Mouse (Mus musculus) midbrain, embryonic 10.5 days (tissue): ENCODE data around the gene Hook1. TPM values are rescaled to one million over a fixed set of nuclear protein-coding genes. Genes with fewer than 3 reads are reported as not detected.
"Not testable (repeated sequence)": the region's sequence is repeated elsewhere in the genome, so short reads cannot be mapped to it uniquely, and the experiment has no call there.

Source experiments
- DNase-seq: peaks from one replicate; pipeline ENCODE4 v3.0.0-alpha.2; 2017; ENCODE audit warnings: low spot score
- H3K27ac ChIP-seq: fragments of 300-500 bp; sonication (generic); replicated peaks from 2 replicates; pipeline ENCODE4 v1.5.1; 2016; ENCODE audit warnings: mild to moderate bottlenecking
- H3K27me3 ChIP-seq: fragments of 300-500 bp; sonication (generic); 2 replicates; pipeline ENCODE4 v1.6.1; 2016; ENCODE audit warnings: low read depth, mild to moderate bottlenecking; ENCODE audit not compliant: poor library complexity, severe bottlenecking
- H3K36me3 ChIP-seq: fragments of 300-500 bp; sonication (generic); 2 replicates; pipeline ENCODE4 v1.6.1; 2016; ENCODE audit warnings: mild to moderate bottlenecking, moderate library complexity
- H3K4me1 ChIP-seq: fragments of 300-500 bp; sonication (generic); 2 replicates; pipeline ENCODE4 v1.6.1; 2016
- H3K4me3 ChIP-seq: fragments of 300-500 bp; sonication (generic); 2 replicates; pipeline ENCODE4 v1.5.1; 2016; ENCODE audit warnings: mild to moderate bottlenecking, moderate library complexity
- H3K9me3 ChIP-seq: fragments of 300-500 bp; sonication (generic); replicated peaks from 2 replicates; pipeline ENCODE4 v1.6.1; 2016; ENCODE audit warnings: mild to moderate bottlenecking
- WGBS: fragments of 180-500 bp; shearing (Covaris S2); methylation state at CpG from one replicate; pipeline ENCODE4 v1.1.7; 2016; 5-methylcytosine and 5-hydroxymethylcytosine counted together
- polyA plus RNA-seq: library from polyadenylated mRNA; unstranded; fragments of >200 nt; fragmentation: Nextera tagmentation; extraction: Ambion mirVana; gene quantifications from 2 replicates; pipeline ENCODE4 v1.2.1, GENCODE M21; 2016

Gene Hook1
- polyA plus RNA-seq, 1 experiment from 2014 or later, result 17.9 TPM

DNA sequence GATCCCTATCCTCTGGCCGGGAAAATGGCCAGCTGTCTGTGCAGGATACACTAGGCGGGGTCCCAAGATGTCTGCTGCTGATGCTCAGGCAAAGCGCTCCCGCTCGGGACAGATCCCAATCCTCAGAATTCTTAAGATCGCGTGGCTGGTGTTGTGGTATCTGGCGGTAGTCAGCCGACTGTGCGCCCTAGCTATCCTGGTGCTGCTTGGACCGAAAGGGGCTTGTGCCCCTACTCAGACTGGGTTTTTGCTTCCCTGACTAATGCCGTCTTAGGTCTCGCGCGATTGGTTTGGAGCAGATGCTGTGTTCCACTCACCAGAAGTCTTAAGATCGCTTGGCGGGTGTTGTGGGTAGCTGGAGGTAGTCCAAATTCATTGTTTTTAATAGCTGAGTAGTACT is 15.2 kb downstream of the Hook1 start:
- not testable (repeated sequence) for H3K27ac ChIP-seq, H3K27me3 ChIP-seq, H3K4me3 ChIP-seq, H3K4me1 ChIP-seq, H3K9me3 ChIP-seq, DNase-seq, H3K36me3 ChIP-seq
- WGBS, result 92% methylated on average over 17 of the region's 17 CpGs

DNA sequence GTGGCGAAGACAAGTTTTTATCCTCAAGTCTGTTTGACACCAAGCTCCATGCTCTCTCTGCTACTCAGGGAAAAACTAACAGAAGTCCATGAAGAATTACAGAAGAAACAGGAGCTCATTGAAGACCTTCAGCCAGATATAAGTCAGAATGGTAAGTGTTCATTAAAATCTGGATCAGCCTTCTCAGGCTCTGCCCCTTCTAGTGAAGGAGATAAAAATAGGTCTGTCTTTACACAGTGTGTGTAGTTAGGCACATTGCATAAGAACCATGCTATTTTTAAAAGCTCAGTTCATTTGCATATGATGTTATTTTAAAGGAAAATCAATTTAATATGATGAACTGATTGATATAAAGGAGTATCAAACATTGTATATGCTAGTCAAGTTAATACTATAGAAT is 49.8 kb downstream of the Hook1 start:
- 98% methylated on average over 1 of the region's 1 CpGs for WGBS
- H3K36me3 ChIP-seq, result peaks cover 7% of the 10 kb centered on the region

DNA sequence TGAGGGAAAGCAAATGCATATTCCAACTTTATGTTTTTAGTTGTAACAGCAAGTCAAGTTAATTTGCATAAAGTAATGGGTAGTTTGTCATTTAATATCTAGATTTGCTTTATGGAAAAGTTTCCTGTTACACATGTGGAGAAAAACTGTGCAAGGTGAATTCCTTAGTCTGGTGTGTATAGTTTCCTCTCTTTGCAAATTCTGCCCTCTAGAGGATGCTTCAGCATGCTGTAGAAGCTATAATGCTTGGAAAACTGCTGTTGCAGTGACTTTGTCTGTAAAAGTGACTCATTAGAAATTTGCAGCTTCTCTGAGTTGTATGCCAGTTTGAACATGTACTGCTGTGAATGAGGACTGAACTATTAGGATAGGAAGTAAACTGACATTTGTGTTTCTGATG is 55.8 kb downstream of the Hook1 start:
- no peaks in the 10 kb centered on the region for H3K27me3 ChIP-seq
- H3K4me3 ChIP-seq, result no peak overlapping the region
- no peak overlapping the region for H3K27ac ChIP-seq
- 0 out of 2 replicates have a peak, but pooled peaks cover 3% of the 10 kb centered on the region for H3K36me3 ChIP-seq
- H3K9me3 ChIP-seq, result no peaks in the 10 kb centered on the region
- DNase-seq, result no peak
- no peaks in the 10 kb centered on the region for H3K4me1 ChIP-seq

More for the DNA sequence above, 49.8 kb downstream of the Hook1 start:
- Histone ChIP-seq H3K4me1 (no peaks in the 10 kb centered on the region), H3K27me3 (no peaks in the 10 kb centered on the region), H3K4me3 (no peak overlapping the region), H3K27ac (no peak overlapping the region), H3K9me3 (no peaks in the 10 kb centered on the region)
- DNase-seq, result no peak

DNA sequence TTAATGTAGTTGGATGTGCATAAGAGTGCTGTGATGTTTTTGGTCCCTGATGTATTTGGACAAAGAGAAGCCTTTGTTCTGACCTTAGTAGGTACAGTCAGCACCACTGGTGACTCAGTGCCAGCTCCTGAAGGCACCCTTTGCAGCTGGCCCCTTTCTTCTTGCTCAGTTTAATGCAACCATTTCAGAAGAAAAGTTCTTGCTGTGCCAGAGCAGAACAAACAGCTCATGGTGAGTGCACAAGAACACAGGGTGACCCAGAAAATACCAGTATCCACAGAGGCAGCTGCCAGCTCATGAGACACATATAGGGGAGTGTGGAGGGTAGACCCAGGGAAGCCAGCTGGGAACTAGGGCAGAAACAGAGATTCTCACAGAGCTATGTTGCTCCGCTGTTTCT is 61.4 kb downstream of the Hook1 start:
- no peak overlapping the region for H3K4me3 ChIP-seq
- H3K9me3 ChIP-seq, result no peaks in the 10 kb centered on the region
- H3K27me3 ChIP-seq, result no peaks in the 10 kb centered on the region
- no peaks in the 10 kb centered on the region for H3K36me3 ChIP-seq
- DNase-seq, result no peak
- H3K4me1 ChIP-seq, result no peaks in the 10 kb centered on the region
- 93% methylated on average over 1 of the region's 1 CpGs for WGBS
- no peak overlapping the region for H3K27ac ChIP-seq

DNA sequence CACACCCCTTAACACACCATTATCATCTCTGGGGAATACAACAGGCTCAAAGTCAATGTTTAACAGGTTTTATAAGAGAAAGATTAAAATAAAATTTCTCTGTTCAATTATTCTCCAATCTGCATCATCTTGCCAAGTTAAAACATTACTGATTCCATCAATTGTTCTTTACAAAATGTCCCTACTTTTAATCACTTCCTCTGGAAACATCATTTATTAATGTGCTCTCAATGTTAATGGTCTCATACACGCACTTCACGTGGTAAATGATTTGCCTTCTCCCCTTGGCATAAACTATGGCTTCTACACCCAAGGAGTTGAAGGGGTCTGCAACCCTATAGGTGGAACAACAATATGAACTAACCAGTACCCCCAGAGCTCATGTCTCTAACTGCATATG is 93.1 kb downstream of the Hook1 start:
- no peak for DNase-seq
- Histone ChIP-seq H3K27ac (no peak overlapping the region), H3K27me3 (no peaks in the 10 kb centered on the region), H3K4me1 (no peaks in the 10 kb centered on the region), H3K9me3 (no peaks in the 10 kb centered on the region), H3K36me3 (no peaks in the 10 kb centered on the region), H3K4me3 (no peak overlapping the region)
- WGBS, result 87% methylated on average over 2 of the region's 2 CpGs

DNA sequence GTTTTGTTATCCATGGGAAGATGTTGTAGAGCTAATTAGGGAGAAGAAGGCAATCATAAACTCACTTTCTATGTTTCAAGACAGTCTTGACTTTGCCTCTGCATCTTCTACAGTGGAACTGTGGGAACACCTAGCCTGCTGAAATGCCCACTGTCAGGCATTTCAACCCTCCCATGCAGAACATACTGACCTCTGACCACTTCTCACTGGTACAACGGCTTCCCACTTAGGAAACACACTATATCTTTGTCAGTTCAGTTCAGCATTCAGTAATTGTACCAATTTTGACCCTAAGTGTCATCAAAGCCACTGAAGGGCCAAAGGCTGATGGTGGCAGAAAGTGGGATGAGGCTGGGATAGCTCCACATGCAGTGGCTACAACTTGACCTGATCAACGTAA is 95.0 kb downstream of the Hook1 start:
- Histone ChIP-seq H3K4me1 (no peaks in the 10 kb centered on the region), H3K27ac (no peak overlapping the region), H3K9me3 (no peaks in the 10 kb centered on the region), H3K4me3 (no peak overlapping the region), H3K36me3 (no peaks in the 10 kb centered on the region), H3K27me3 (no peaks in the 10 kb centered on the region)
- no peak for DNase-seq
- WGBS, result 85% methylated on average over 2 of the region's 2 CpGs

Other genes with a start within 250 kb of the Hook1 start
- gene Cyp2j13, start 110.3 kb downstream of the Hook1 start, polyA plus RNA-seq, result 0.16 TPM in 1 of 2 replicates, not detected in the other
- not detected in 2 replicates for gene Cyp2j12, start 173.9 kb downstream of the Hook1 start, polyA plus RNA-seq